Mouse (Mus musculus) urinary bladder, postnatal 10 days (tissue): ENCODE results near the gene Disp1.

Source experiments
- DNase-seq: peaks from one replicate; pipeline ENCODE4 v3.0.0; 2022; ENCODE audit warnings: low spot score

Disp1 gene

DNA sequence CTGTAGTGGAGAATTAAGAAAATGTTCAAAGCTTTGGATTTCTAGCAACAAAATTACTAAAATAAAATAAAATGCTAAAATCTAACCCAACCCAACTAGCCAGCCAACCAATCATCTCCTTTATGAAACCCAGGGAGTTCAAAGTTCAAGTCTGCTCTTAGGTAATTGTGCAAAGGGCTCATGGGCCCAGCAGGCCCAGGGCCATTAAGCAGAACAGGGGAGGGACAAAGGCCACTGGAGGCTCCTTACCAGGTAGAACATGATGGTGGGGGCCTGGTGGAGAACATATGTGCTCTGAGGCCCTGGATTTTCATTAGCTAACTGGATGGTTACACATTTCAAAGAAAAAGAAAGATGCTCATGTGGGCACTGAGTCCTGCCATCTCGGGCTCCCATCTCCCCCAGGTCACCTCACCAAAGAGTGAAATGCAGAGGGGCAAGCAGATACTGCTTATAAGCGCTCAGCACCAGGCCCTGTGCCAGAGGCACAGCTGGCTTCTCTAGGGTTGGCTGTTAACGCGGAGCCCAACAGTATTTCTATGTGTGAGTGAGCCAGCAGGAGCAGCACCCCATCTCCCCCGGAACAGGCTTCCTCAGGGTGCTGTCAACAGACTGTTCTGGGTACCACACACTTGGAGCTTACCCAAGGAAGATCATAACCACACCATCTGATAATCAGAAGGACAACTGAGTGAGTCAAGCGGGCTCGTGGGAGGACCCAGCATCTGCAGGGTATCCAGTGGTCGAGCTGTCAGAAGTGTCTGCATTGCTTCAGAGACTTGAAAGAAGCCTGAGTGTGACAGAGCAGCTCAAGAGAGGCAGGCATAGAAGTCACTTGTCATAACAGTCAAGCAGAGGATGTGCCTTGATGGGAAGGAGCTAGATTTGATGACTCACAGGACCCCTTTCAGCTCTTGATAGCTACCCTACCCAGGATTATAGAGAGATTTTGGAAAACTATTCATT, 137.0 kb downstream of the Disp1 start:
- DNase-seq: no peak

DNA sequence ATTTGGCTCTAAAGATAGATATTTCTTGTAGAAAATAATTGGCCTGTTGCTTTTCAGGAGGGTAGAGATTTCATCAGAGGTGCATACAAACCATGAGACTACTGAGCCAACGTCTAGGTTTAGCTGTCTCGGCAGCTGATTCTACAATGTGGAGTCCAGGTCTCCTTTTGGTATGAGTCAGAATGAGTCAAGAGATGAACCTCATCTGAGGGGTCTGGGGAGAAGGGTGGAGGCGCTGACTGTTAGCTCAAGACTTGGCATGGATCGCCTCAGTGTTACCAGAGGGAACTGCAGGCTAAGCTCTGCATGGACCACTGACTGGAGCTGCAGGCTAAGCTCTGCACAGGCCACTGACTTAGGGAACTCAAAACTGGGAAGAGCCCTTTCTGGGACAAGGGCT, 138.9 kb downstream of the Disp1 start:
- no peak for DNase-seq

DNA sequence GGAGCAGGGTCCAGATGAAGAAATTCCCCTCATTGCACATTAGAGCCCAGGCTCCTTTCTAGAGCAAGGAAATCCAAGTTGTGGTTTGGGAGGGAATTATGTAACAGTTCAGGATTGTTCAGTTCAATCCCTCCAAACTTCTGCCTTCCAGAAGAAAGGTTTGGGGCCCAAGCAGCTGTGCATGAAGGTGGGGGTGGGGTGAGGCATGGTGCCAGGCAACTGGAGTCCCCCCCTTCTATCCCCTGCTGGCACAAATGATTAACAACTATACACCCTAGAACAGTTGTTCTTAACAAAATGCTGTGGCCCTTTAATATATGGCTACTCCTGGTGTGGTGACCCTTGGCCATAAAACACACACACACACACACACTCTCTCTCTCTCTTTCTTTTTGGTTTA, 140.2 kb downstream of the Disp1 start:
- no peak for DNase-seq

DNA sequence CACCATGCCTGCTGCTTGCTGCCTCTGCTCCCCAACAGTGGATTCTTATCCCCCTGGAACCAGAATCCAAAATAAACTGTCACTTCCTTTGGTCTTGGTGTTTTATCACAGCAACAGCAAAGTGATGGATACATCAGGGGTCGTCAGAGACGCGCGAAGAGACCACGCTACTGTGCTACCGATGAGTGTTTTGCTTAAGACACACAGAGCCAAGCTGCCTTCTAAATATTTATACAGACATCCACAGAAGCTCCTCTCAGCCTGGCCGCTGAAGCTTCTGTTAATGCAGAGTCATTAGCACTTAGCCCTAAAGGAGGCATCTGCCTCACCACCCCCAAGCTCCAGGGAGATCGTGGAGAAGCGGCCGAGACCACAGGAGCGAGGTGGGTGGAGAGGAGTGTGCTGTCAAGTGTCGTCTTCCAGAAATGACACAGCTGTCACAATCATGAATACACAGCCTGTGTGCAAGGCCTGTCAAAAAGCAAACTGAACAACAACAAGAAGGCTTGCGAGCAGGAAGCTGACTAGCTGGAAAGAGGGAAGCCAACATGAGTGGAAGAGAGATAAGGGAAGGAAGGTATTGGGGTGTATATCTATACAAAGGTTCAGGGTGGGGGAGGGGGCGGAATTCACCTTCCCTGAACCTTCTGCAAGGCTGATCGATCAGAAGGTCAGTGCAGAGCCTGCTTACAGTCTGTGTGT, 146.1 kb downstream of the Disp1 start:
- no peak for DNase-seq

DNA sequence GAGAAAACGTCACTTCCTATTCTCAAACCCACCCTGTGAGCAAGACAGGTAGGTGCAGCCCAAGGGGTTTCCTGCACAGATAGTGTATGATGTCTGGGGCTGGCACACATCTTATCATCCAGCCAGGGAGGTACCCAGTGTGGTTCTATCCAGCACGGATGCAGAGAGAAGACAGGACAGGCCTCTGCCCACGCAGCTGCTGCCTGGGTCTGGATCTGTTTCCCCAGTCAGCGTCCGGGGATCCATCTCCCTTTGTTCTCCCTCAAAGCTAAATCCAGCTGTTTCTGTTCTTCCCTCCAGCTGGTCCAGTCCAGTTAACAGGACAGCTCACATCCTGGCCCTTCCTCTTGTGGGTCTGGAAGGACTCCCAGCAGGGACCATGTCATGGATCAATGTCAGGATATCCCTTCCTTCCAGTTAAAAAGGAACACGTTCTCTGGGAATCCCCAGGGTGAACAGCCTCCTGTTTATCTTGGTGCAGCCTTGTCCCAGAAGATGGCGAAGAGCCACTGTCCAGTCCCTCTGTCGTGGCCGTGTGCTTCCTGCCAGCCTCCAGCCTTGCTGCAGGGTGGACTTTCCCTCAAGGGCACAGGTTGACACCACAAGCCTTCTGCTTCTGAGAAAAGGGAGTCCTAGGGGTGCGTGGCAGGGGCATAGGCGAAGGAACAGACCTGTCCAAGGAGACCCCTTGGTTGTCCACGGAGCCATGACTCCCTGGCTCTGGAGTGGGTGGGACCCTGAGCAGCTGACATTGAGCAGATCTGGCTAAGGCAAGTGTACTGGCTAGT, 148.9 kb downstream of the Disp1 start:
- no peak for DNase-seq

DNA sequence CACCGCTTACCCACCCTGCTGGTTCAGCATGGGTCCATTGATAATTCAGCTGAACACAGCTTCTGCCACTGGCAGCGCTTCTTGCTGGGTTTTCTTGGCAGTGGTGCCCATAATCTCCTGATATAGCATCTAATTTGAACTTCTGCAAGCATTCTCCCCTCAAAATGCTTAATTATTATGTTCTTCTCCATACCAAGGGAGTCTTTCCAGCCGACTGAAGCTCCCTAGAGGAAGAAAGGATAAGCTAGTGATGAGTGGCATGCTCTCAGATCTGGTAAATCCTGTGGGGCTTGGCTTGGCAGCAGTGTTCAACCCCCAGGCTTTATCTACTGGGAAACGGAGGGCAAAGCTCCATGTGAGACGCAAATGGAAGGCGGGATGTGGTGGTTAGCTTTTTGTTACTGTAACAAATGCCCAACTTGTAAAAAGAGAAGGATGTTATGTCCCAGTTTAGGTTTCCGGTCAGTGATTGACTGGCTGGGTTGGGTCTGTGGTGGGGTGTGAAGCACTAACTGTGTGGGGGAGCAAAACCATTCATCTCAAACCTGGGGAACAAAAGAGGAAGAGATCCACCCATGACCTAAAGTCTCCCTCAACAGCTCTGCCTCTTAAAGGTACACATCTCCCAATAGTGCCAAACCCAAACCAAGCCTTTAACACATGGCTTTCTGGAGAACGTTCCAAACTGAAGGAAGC, 151.2 kb downstream of the Disp1 start:
- no peak for DNase-seq

- no peak for DNase-seq
Measured at GRCm38 (mm10) chr1:183067807-183068206, 153.5 kb downstream of the Disp1 start.

- no peak for DNase-seq
Measured at GRCm38 (mm10) chr1:183066981-183067380, 154.3 kb downstream of the Disp1 start.

DNA sequence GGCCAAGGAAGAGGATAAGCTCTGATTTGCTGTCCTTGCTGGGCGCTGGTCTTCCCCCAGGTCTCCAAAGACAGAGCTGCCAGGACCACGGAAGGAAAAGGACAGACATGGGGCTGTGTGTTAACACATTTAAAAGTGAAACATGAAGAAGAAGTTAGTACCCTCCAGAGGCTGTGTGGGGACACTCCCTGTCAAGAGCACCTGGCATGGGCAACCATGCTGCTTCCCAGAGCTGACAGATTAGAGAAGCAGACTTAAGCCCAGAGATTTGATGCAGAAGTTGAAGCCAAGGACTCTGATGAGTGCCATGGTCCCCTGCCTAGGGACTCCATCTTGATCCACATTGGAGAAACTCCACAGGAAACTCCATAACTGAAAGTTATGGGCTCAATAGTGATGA, 160.7 kb downstream of the Disp1 start:
- DNase-seq: no peak

- no peak for DNase-seq
Measured at GRCm38 (mm10) chr1:183056289-183056655, 165.1 kb downstream of the Disp1 start.

DNA sequence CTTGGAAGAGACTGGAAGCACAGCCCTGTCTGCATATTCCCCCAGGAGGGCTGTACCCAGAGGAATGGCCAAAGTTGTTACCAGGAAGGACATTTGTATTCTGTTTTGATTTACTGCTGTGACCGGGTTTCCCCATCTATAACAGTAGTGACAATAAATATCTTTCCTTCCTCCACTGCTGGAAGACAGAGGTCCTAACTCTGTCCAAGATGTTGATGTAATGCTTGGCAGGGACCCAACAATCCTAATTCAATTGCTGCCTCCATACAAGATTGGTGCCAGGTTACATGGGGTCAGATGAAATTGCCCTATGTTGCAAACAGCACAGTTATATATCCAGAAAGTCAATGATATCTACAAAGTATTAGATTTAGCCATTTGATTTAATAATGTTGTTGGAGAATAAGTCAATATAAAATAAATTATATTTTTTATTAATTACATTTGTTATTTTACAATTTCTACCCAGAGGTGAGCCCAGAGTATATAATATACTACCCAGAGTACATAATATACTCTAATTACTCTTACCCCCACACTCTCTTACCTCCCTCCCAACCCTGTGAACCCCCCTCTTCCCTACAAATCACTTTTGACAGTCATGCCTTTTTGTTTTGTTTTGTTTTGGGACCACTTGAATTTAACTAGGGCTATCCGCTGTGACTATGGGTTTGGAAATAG, 165.6 kb downstream of the Disp1 start:
- no peak for DNase-seq

- DNase-seq: no peak
Measured at GRCm38 (mm10) chr1:183052663-183053062, 168.7 kb downstream of the Disp1 start.

GRCm38 (mm10) chr1:183049295-183049694, 172.0 kb downstream of the Disp1 start:
- DNase-seq: no peak

GRCm38 (mm10) chr1:183047913-183048523, 173.3 kb downstream of the Disp1 start:
- DNase-seq: no peak

- no peak for DNase-seq
Measured at GRCm38 (mm10) chr1:183047191-183047912, 174.0 kb downstream of the Disp1 start.

- DNase-seq: no peak
Measured at GRCm38 (mm10) chr1:183046081-183046480, 175.2 kb downstream of the Disp1 start.

DNA sequence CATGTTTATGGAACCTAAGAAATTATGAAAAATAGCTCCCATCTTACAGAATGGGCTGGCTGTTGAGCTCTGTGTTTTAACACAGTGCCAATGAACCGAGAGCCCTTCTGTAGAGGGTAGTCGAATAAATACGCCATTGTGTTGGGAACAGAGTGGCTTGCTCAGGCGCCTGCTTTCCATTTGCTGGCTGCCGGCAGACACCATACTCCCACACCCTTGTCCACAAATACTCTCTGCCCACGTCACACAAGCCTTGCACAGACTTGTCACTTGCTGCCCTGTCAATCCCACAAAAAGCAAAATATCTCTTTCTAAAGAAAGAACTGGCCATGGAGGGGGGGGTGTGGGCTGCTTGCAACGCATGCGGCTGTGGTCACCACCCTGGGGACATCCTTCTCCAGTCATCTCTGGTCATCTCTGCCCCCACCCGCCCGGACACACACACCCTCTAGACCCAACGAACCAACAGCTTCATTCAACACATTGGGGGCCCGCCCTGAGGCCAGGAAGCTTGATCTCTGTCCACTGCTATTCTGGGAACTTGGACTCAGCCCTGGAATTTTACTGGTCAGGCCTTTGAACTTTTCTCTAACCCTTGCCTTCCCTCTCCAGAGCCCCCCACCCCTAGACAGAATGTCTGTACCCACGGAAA, 178.0 kb downstream of the Disp1 start:
- DNase-seq: no peak

DNA sequence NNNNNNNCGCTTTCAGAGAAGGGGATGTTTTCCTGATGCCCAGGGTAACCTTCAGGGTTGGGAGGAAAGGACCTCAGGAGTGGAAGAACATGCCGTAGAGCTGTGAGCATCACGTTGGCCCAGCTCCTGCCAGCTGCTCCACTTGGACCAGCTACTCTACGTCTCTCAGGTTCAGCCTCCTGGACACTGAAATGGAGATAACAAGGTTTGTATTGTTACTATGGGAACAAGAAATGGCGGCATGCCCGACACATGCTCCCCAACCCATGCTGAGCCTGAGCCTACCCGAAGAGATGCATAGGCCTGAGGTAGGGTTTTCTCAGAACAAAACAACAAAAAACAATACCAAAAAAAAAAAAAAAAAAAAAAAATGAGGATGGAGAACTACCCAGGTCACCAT, 179.6 kb downstream of the Disp1 start:
- no peak for DNase-seq

DNA sequence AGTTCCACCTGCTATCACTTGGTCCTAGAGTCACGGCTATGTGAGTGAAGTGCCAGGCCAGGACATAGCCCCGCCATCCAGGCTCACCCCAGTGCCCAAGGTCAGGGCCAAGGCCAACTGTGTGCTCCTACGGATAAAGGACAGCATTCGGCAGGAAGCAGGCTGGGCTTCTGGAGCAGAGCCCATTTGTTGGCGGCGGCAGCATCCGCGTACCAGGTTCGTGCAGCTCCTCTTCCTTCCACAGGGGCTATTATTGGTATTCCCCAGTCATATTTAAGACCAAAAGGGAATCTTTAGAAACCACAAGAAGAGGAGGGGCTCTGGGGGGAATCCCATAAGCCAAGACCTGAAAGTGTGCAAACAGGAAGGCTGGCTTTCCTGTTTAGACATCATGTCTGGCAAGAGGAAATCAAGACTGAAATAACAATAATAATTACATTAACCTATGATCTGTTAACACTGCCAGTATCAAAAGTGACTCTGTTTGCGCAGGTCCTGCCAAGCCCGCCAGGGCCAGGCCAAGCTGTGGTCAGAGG, 180.4 kb downstream of the Disp1 start:
- no peak for DNase-seq
